Mouse (Mus musculus) spleen, postnatal 4 days (tissue): ENCODE results near the gene Atic.

ENCODE experiments used
- DNase-seq, 2 experiments: peaks; one replicate each; pipeline ENCODE4 v3.0.0; 2022; ENCODE audit warnings: low spot score in 2 of 2

Atic gene

DNA sequence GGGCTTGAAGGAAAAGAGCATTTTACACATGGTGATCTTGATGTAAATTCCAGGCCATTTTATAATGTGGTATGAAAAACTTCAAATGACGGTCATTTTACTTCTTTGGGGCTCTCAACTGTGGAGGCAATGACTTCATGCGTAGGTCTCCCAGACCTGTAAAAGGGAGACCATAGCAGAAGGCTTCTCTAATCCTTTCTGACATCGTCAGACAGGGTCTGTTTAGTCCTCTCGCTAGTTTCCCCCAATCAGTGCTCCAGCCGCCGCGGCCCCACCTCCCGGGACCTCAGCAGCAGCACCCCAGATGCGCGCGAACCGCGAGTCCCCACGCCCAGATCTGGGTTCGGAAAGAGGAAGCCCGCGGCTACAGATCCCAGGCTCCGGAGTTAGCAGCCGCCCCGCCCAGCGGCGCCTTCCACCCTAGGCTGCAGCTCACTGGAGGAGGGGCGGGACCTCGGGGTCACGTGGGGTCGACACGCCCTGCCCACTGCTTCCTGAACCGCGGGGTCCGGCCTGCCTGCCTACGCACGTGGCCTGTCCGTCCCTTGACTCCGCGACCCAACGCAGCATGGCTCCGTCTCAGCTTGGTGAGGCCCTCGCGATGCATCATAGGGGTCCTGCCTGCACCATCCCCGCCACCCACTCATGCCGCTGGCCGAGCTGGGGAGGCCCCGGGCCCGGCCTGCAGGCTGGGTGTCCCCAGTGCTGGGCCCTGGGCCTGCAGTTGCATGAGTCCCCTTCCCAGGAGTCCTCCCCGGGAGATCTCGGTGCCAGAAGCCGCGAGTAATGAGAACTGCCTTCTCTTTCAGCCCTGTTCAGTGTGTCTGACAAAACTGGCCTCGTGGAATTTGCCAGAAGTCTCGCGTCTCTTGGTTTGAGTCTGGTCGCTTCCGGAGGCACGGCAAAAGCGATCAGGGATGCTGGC, at the start of gene Atic:
TSS of gene Atic (plus strand) at position 463 of the 925 bp plus-strand sequence.
- peak; percentile 87 to 92 for DNase-seq

DNA sequence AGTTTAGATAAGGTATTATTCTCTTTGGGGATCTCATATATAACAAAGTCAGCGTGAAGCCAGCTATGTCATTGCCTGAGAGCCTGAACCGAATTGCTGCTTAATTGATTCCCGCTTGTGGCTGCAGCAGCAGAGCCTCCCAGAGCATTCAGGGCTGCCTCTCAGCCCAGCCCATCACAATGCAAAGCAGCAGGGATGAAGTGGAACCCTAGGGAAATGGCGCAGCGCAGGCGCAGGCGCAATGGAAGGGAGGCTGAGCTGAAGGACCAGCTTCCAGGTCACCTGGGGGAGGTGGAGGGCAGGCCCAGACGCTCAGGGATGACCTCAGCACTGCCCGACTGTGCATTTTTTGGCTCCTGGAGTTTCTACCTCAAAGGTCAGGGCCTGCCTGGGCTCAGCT, 49.7 kb upstream of the Atic start:
- DNase-seq: no peak

DNA sequence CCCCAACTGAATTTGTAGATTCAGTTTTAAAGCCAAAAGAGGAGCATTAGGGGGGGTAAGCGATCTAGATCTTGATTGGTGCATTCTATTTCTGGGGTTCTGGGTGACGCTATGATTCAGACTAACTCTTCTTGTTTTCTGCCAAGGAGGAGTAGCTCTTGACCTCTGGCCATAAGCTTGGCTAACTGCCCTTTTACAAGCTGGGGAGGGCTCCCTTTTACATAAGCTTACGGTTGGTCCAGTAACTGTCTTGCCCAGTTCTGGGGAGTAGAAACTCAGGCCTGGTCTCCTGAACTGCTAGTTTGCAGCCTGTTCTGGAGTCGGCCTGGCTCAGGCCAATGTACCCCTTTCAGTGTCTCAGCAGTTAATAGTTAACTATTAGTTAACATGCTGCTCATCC, 41.9 kb upstream of the Atic start:
- DNase-seq: no peak

DNA sequence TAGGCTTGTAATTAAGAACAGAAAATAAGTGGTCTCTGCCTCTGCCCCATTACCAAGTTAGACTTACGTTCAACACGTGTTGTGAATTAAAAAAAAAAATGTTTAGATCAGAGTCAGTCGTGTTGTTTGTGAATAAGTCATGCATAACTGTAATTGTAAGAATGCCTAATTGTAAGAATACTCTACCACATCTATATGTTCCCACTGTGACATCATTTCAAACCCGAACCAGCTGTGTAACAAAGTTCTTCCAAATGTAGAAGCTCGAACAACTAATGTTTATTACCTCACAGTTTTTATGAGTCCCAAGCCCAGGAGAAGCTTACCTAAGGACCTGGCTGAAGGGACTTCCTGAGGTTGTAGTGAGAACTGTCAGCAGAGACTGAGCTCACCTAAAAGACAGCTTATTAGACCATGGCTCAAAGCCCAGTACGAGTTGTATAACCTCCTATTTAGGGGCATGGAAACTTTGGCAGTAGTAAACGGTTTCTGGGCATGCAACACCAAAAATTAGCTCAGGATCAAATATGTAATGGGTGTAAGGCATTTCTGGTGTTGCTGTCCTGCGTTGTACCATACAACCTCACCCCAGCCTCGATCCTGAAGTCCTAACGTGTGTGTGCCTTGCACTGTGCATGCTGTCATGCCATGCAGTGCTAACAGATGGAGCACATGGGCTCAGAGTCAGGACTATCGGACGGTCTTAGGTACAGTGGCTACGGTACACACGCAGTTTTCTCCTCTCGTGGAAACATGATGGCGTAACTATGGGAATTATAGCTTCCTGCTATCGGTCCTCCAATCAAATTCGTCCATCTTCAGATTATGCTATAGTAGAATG, 27.9 kb upstream of the Atic start:
- no peak for DNase-seq

DNA sequence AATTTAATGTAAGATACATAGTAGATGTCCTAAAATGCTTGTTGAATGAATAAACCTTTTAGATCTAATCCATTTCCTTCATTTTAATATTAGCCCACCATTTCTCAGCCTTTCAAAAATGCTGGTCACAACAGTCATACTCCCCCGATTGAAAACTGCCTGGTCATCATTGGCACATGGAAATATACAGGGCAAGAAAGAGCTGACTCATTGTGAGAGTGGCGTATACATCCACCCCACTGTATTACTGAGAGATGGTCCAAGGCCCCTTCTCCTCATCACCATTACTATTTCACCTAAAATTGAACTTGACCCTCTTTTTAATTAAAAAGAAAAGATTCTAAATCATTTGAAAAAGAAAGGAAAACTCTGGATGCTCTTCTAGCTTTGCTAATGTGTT, 26.2 kb upstream of the Atic start:
- DNase-seq: no peak

DNA sequence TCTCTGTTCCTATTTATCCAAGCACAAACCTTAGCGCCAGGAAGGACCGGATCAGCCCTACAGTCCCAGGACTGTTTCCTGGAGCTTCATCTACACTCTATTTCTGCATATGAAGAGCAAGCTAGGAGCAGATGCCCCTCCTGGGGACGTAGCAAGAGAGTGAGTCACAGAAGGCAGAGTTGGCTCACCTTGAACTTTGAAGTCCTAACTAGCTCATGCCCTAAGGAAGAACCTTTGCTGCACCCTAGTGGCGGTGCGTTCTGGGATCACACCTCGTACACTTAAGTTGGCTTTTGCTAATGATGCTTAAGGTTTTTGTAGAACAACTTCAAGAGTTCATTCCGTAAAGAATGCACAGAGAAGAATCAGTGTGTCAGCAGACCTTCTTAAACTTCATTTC, 25.3 kb upstream of the Atic start:
- DNase-seq: no peak

DNA sequence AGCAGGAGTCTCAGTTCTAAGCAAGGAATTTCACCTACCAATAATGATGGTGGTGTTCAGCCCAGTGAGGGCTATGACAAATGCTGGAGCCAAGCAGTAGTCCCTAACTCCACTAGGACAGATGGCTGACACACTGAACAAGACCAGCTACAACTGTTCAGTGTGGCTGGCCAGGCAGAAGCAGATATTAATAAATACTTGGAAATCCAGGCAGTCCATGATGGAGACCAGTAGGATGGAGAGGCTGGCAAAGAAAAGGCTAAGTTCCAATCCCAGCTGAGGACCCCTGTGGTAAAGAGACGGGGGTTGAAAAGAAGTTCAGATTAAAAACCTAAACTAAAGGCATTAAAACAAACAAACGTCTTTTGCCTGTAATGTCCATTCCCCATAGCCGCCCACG, 17.3 kb upstream of the Atic start:
- no peak for DNase-seq

DNA sequence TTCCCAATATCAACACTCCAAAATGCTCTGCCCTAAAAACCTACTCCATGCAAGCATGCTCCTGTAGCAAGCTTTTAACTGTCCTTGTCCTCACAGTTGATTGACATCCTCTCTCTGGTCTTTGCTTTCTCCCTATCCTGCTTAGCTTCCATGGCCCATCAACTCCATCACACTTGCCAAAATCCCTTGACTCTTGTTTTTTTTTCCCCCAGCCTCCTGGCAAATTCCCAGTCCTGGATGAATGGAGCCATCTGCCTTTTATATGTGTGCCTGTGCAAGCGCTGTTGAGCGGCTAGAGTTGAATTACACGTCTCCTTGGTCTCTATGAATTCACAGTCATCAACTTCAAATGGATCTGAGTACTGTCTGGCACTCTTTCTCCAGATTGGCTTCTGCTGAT, 16.5 kb upstream of the Atic start:
- DNase-seq: no peak

DNA sequence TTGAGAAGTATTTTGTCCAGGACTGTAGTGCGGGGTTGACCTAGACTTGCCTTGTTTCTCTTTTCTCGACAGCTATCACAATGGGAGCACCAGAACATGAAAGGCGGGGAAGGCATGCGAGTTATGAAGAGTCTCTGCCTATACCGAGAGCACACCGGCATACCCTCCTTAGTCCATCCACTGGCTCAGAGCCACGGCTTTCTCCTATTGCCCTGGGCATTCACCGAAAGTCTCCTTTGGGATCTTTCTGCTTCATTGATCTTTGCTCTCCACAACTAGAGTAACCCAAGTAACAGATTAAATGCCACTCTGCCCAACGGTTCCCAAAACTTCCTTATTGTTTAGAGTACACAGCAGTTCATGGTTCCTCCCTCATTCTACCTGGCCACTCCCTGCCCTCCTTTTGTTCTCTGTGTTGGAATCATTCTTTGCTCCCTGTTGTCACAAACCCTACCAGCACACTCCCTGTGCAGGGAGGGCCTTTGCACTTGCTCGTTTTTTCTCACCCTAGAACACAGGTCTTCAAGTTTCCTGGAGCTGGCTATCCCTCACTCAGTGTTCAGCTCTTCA, 6.2 kb upstream of the Atic start:
- DNase-seq: no peak

DNA sequence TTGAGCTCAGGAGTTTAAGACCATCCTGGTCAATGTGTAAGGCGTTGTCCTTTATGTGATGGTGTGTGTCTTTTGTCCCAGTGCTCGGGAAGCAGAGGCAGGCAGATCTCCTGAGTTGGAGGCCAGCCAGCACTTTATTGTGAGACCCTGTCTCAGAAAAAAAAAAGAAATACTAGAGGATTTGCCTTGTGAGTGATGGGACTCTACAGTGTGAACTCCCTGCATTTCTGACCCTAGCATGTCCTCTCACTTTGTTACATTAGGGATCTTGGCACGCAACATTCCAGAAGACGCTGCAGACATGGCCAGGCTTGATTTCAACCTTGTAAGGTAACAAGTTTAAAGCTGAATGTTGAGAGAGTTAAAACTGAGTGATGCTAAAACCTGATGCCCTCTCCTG, 3.7 kb downstream of the Atic start:
- no peak for DNase-seq

DNA sequence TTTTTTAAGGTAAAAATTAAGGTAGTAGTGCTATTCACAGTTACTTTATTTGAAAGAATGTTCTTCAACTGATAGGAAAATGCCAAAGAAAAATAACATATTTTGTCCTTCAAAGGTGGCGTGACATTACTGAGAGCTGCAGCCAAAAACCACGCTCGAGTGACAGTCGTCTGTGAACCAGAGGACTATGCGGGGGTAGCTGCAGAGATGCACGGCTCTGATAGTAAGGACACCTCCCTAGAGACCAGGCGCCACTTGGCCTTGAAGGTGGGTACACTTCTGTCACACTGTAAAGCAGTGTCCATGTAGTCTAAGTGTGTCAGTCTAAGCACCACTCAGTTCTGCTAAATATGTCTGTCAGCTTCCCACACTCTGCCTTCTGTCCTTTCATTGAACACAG, 7.3 kb downstream of the Atic start:
- no peak for DNase-seq

DNA sequence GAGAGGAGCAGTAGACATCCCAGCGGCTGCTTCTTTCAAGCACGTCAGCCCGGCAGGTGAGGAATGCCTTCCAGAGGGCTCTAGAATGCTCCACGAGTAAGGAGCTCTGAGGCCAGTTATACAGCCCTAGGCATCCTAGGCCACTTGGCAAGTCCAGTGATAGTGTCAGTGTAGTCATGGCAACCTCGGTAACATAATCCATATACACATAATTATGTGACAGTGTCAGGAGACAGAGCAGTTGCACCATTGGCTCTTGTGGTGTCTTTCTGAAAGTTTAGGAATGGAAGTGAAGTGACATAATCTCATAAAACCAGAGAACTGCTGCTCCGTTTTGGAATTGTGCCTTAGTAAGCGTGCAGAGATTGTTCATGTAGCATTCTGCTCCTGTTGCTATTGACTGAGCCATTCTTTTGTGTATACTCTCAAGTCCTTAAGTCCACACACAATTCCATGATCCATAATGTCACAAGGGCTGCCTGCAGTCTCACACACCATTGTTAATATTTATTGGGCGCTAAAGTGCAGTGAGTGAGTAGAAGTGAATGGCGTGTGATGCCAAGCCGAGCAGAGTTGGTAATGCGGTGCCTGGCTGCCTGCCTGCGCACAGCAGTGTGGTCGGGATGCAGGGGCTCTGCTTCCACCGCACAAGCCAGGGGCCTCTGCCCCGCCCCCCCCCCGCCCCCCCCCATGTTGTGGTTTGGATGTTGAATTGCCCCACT, 11.1 kb downstream of the Atic start:
- no peak for DNase-seq

DNA sequence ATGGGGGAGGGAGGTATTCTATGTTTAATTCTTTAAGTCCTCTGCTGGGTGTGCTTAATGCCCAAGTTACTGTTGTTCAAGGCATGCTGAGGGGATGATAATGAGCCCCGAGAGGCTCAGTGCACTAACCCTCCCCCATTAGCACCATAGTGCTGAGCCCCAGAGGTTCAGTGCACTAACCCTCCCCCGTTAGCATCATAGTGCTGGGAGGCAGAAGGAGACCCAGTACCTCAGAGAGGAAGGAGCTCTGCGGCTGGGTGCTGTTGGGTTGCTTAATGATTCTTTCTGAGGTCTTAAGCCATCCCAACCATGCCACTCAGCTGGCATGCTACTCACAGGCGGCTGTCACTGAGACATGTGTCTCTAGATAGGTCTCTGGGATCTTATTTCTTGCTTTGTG, 13.2 kb downstream of the Atic start:
- no peak for DNase-seq

DNA sequence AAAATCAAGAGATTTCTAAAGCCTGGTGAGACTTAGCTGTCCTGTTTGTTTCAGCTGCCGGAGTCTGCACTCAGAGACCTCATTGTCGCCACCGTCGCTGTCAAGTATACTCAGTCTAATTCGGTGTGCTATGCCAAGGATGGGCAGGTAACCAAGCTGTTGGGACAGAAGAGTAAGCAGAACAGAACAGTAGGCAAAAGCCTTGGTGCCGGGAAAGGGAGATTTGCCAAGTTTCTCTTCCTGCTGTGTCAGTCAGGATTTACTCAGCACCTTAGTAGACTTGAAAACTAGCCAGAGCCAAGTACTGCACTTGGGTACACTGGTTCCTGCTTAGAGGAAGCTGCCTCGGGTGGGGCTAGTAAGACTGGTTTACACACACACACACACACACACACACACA, 19.0 kb downstream of the Atic start:
- DNase-seq: no peak

DNA sequence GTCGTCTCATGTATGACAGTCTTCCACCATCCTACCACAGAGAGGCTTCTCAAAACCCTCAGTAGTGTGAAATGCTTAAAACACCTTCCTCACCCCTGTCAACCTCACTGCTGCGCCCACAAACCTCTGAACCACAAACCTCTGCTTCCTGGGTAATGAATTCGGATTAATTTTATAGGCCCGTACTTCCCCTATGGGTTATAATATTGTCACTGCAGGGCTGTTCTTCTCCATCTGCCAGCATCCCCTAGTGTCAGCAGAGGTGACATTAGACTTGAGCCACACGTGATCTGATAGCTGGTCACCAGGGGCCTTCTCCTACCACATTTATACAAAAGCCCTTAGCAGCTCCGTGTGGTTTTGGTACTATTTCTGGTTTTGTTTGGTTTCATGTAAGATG, 19.9 kb downstream of the Atic start:
- DNase-seq: no peak

DNA sequence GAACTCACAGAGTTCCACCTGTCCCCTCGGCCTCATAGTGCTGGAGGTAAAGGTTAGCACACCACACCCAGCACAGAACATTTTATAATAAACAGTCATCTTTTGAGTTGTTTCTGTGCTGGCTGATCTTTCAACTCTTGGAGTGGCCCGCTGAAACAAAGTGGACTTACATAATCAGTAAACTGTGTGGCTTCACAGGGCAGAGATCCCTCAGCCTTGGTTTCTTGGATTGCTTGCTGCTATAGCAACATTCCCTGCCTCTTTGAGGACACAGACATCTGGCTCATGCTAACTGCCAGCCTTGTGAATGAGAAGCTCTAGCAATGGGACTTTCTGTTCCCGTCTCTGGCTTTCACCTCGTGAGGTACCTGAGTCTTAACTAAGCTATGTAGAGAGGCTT, 22.6 kb downstream of the Atic start:
- DNase-seq: no peak

DNA sequence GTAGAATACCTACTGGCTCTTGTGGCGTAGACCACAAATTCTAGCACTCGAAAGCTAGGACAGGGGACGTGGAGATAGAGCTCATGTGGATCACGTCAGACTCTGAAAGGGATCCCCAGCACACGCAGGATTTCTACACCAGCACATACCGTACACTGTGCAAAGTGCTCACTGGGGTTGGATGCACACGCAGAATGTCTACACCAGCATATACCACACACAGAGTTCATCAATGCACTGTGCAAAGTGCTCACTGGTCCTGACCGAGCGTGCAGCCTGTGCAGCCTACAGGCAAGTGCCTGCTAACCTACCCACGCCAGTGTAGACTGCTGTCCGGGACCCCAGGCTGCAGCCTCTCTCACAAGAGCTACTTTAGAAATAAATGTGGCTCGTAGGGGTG, 23.5 kb downstream of the Atic start:
- no peak for DNase-seq

DNA sequence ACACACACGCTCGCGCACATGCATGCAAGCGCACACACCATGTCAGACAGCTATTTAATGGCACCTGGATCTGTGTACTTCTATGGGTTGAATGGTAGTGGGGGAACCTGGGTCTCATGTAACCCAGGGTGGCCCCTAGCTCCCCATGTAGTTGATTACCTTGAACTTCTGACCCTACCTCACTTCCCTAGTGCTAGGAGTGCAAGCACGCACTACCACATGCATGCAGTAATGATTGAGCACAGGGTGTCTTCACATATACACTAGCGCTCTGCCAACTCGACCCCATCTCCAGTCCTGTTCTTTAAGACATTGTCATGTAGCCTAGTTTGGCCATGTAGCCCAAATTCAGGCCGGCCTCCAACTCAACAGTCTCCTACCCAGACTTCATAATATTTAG, 26.4 kb downstream of the Atic start:
- DNase-seq: no peak

DNA sequence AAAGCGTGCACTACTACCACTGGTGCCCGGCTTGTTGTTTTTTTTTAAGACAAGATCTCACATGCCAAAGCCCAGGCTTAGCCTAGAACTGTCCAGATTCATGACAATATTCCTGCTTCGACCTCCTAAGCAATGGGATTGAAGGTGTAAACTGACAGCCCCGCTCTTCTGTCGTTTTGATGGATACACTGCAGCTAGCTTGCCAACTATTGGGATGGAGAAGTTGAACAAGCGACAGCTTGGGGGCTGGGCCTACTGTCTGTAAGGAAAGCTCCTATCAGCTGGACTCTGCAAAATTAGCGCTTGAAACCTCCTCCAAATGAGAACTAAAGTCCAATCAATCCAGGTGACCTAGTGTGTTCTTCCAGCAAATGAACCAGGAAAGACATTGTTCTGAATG, 26.9 kb downstream of the Atic start:
- no peak for DNase-seq

DNA sequence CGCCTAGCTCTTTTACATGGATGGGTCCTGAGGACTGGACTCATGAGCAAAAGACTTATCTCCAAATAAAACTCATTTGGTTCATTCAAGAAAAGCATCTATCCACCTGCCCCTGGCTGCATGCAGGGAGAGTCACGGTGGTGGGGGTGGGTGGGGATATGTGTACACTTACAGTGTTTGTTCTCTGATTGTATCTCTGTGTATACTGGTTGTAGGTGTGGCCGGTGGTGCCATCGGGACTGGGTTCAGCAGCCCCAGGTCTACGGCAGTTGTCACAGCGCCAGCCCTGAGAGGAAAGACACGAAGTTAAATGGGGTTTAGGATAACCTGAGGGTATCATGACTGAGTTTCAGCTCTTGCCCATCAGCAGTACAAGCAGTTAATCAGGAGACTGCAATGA, 29.7 kb downstream of the Atic start:
- no peak for DNase-seq

DNA sequence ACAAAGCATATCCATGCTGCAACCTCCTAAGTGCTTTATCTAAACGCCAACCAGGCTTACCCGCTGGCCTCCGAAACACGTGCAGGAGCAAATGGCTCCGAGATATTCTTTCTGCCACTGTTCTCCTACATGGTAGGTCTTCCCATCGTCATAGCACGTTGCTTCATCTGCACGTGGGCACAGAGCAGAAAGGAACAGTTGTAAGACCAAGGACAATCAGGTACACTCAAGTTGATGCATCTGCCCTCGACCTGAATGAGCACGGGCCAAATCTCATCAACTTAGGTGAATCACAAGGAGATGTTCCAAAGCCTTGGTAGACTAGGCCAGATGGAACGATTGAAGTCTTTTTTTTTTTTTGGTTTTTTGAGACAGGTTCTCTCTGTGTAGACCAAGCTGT, 33.1 kb downstream of the Atic start:
- DNase-seq: no peak

DNA sequence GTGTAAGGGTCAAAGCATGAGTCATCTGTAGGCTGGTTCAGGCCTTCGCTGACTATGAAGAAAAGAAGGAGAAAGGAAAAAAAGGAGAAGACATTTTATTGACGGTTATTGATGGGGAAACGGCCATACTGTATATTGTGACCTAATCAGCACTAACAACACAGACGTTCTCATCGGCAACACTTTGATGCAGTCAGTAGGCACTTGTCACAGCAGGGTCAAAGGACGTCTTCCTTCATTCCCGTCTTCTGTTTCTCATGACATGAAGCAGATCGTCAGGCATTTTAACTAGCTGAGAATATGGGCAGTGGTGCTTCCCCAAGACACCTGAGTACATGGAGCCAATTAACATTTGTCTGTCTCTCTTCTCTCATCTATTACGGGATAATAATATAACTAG, 36.2 kb downstream of the Atic start:
- no peak for DNase-seq
